Mouse (Mus musculus): ENCODE results near the gene Pacs2. TPM values are rescaled to one million over a fixed set of nuclear protein-coding genes. Genes with fewer than 3 reads are reported as not detected.

Pacs2 gene
- polyA plus RNA-seq (2017; shearing (Covaris generic)), result 6.3 TPM

DNA sequence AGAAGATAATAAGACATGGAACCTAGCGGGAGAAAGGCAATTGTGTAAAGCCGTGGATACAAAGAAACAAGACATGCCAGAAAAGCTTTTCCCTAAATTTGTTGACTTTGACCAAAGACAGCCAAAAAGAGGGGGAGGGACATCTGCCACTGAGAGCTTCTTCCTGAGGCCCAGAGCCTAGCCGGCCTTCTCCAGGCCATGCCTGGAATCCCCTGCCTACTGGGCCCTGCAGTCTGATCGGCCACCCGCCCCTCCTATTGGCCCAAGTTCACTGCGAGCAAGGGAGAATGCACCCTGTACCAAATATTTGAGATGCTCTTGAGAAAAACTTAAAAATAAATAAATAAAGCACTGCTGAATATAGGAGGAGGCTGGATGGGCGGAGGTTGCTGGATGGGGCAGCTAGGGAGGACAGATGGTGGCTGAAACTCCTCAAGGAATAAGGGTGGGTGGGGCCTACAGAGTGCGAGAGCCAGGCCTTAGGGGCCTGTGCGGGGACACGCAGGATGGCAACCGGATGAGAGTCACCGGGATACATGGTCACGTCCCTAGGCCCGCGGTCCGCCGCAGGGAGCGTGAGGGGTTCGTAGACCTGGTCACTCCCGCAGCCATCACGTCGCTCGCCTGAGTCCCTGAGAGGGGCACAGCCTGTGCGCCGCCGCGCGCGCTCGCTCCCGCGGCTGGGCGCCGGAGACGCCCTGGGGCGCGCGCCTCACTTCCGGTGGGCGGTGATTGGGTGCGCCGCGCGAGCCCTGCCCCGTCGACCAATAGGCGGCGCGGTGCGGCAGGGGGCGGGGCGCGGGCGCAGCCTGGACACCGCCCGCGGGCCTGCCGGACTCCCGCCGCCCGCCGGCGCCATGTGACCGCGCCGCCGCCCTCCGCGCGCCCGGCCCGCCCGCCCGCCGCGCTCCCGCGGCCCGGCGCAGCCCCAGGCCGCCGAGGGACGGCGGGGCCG lies at the start of gene Pacs2:
Gene Pacs2, plus strand, starts transcription at position 905 of the 955 bp plus-strand sequence.

DNA sequence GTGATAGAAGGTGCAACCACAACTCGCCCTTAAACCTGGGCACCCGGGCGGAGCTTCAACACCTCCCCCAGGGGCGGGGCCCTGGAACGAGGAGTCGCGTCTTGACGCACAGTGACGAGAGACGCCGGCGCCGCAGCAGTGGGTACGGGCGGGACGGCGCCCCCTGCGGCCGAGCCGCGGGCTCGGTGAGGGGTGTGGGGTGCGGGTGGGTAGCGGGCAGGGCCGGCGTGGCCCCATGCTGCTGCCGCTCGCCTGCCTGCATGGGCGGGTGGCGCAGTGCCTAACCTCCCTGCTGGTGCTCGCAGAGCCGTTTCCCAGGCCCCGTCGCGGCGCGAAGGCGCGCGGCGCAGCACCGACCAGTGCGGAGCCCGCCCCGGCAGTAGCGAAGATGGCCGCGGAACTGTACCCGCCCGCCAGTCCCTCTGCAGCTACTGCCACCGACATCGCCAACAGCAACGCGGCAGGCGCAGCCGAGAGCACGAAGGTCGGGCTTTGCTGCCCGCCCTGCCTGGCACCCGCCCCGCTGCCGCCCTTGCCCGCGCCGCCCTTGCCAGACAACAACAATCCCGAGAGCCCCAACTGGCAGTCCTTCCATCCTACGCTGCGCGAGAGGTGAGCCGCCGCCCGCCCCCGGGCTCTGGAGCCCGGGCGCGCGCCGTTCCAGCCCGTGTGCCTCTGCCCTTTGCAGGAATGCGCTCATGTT lies 37.8 kb upstream of the Pacs2 start, which contains the start of gene Btbd6:
Gene Btbd6, plus strand, starts transcription at position 112 of the 703 bp plus-strand sequence.

GRCm38 (mm10) chr12:113000294-113001132 lies 13.8 kb upstream of the Pacs2 start, which contains the start of gene Brf1:
Gene Brf1, minus strand, starts transcription at chr12:113000704.

GRCm38 (mm10) chr12:113074329-113075062 lies 60.2 kb downstream of the Pacs2 start, which contains the start of gene Tex22:
Gene Tex22, plus strand, starts transcription at chr12:113074502.

GRCm38 (mm10) chr12:113097749-113098281 lies 83.5 kb downstream of the Pacs2 start, which contains the start of gene Mta1:
Gene Mta1, plus strand, starts transcription at chr12:113098278.

Other genes starting within 250 kb of the Pacs2 start
- not detected for gene Ahnak2, start 211.9 kb upstream of the Pacs2 start, polyA plus RNA-seq (2017; shearing (Covaris generic))
- 0.40 TPM for gene Clba1, start 205.6 kb upstream of the Pacs2 start, polyA plus RNA-seq (2017; shearing (Covaris generic))
- gene Cdca4, start 185.1 kb upstream of the Pacs2 start, polyA plus RNA-seq (2017; shearing (Covaris generic)), result 92.9 TPM
- gene Gpr132, start 146.3 kb upstream of the Pacs2 start, polyA plus RNA-seq (2017; shearing (Covaris generic)), result 32.8 TPM
- gene Jag2, start 84.7 kb upstream of the Pacs2 start, polyA plus RNA-seq (2017; shearing (Covaris generic)), result 2.0 TPM
- 46.4 TPM for gene Nudt14, start 72.4 kb upstream of the Pacs2 start, polyA plus RNA-seq (2017; shearing (Covaris generic))
- gene Btbd6, start 38.0 kb upstream of the Pacs2 start, polyA plus RNA-seq (2017; shearing (Covaris generic)), result 11.6 TPM
- 26.1 TPM for gene Brf1, start 13.8 kb upstream of the Pacs2 start, polyA plus RNA-seq (2017; shearing (Covaris generic))
- gene Tex22, start 60.0 kb downstream of the Pacs2 start, polyA plus RNA-seq (2017; shearing (Covaris generic)), result not detected
- 3.1 TPM for gene Mta1, start 83.8 kb downstream of the Pacs2 start, polyA plus RNA-seq (2017; shearing (Covaris generic))
- 9.0 TPM for gene Crip2, start 125.7 kb downstream of the Pacs2 start, polyA plus RNA-seq (2017; shearing (Covaris generic))
- 1,025 TPM for gene Crip1, start 131.8 kb downstream of the Pacs2 start, polyA plus RNA-seq (2017; shearing (Covaris generic))
- gene Tedc1, start 141.9 kb downstream of the Pacs2 start, polyA plus RNA-seq (2017; shearing (Covaris generic)), result 10.8 TPM
- not detected for gene Tmem121, start 171.4 kb downstream of the Pacs2 start, polyA plus RNA-seq (2017; shearing (Covaris generic))